8 mouse cellular contexts compared by ENCODE assay signal in genomic region chr4:139611542-139611953, GRCm38 (mm10). TPM values are rescaled to one million over a fixed set of nuclear protein-coding genes. Genes with fewer than 3 reads are reported as not detected.
A peak's percentile ranks its signal among the peaks of the same experiment; 100 is the strongest.
DNase-seq lines count a peak whose midpoint lies in the region; ATAC-seq lines count a peak whose summit lies in the region.

No protein-coding gene starts in this region.

- peaks cover 32% of the 10 kb centered on the region for H3K4me1 ChIP-seq in midbrain, embryonic 10.5 days

- intact Hi-C loops in gastrocnemius, postnatal 14 days (cut with DNase I; ENCODE audit: low total_unique reads) = loop anchor here (5.0 kb wide), 2 partner anchors 44 to 139 kb away; no protein-coding TSS in a partner anchor
- intact Hi-C loops in left cerebral cortex, postnatal 25 days (cut with DNase I) = no loop called here

- peak; percentile 71 for DNase-seq in ZHBTc4 (ENCODE audit: low read depth, low spot score)
- DNase-seq in cerebellum, postnatal 36 days = peak; percentile 81 to 83
- DNase-seq in gastrocnemius, postnatal 14 days = peak; percentile 85
- peak; percentile 67 to 74 for DNase-seq in left cerebral cortex, postnatal 25 days (ENCODE audit: low spot score in 2 of 2)
- peak; percentile 85 for DNase-seq in midbrain, embryonic 10.5 days (ENCODE audit: low spot score)
- DNase-seq in right cerebral cortex, postnatal 25 days = peak; percentile 62
- peak; percentile 69 to 79 for DNase-seq in urinary bladder, postnatal 36 days (ENCODE audit: low spot score in 2 of 2)

- WGBS in midbrain, embryonic 10.5 days = 10% methylated on average over 10 of the region's 10 CpGs

- H3K27me3 ChIP-seq in midbrain, embryonic 10.5 days (ENCODE audit: low read depth, poor library complexity, severe bottlenecking) = no peaks in the 10 kb centered on the region

- H3K27ac ChIP-seq in midbrain, embryonic 10.5 days (replicated peaks) = peak overlapping the region; percentile 52

- H3K36me3 ChIP-seq in midbrain, embryonic 10.5 days = peaks cover 43% of the 10 kb centered on the region

- ATAC-seq in inflammation-experienced regulatory T-cells, adult 6 months = peak; percentile 88

- peaks cover 17% of the 10 kb centered on the region for H3K9me3 ChIP-seq in midbrain, embryonic 10.5 days (replicated peaks)

- peak overlapping the region; percentile 28; the same call in 1 of the 2 replicates for H3K4me3 ChIP-seq in midbrain, embryonic 10.5 days

RNA-seq across cellular contexts. Expression of gene Gm21969, which starts 8.6 kb away (rescaled TPM):
- not detected for total RNA-seq in gastrocnemius, postnatal 14 days (2021)
- polyA plus RNA-seq in inflammation-experienced regulatory T-cells, adult 6 months (2017; shearing (Covaris generic)) = not detected
- total RNA-seq in left cerebral cortex, postnatal 25 days (2021) = not detected
- not detected in 2 replicates for polyA plus RNA-seq in midbrain, embryonic 10.5 days (2016; fragmentation: Nextera tagmentation; extraction: Ambion mirVana)

RNA-seq across cellular contexts. Expression of gene Aldh4a1, which starts 11.1 kb away (rescaled TPM):
- 10 to 100 TPM; 45.0 to 47.7 TPM for total RNA-seq in gastrocnemius, postnatal 14 days (2021)
- polyA plus RNA-seq in inflammation-experienced regulatory T-cells, adult 6 months (2017; shearing (Covaris generic)) = 10 to 100 TPM in 1 of 3 experiments, 1 to 10 TPM in 2; 7.5 to 12.0 (median 8.6) TPM
- total RNA-seq in left cerebral cortex, postnatal 25 days (2021) = 10 to 100 TPM; 15.9 to 17.3 TPM
- 21.3 and 24.2 TPM in 2 replicates for polyA plus RNA-seq in midbrain, embryonic 10.5 days (2016; fragmentation: Nextera tagmentation; extraction: Ambion mirVana)

RNA-seq across cellular contexts. Expression of gene Tas1r2, which starts 41.8 kb away (rescaled TPM):
- not detected for total RNA-seq in gastrocnemius, postnatal 14 days (2021)
- not detected for polyA plus RNA-seq in inflammation-experienced regulatory T-cells, adult 6 months (2017; shearing (Covaris generic))
- total RNA-seq in left cerebral cortex, postnatal 25 days (2021) = not detected
- 0.09 TPM in 1 of 2 replicates, not detected in the other for polyA plus RNA-seq in midbrain, embryonic 10.5 days (2016; fragmentation: Nextera tagmentation; extraction: Ambion mirVana)

Comparison
In these comparisons a context has a peak if more than half of its experiments do, and no peak if none do; other contexts are left out.
1. Peak in every context shown above with its lines: DNase-seq, ATAC-seq, H3K4me3 ChIP-seq and H3K27ac ChIP-seq.